Mouse (Mus musculus): Measurements from ENCODE around the gene C4bp. TPM values are rescaled to one million over a fixed set of nuclear protein-coding genes. Genes with fewer than 3 reads are reported as not detected.

Gene C4bp
- polyA plus RNA-seq (2012; rRNA removed) = 1.4 and 1.9 TPM in 2 replicates

DNA sequence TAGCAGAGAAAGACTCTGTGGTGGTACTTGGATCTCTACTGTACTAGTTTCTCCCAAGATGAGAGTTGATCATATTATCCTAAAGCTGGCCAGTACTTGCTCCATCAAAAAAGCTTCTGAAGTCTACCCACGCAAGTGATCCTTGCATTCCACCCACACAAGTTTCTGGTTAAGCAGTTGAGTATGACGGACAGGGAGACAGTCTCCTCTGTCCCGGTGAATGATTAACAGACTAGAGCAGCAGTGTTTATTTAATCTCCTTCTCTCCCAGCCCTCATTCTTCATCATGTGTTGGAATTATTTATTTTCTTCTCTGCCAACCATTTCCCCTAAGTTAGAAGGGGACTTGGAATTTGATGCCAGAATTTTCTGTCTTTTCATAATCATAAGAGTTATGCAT lies at the start of gene C4bp:
C4bp (minus strand) TSS at position 179 of the 400 bp plus-strand sequence.

DNA sequence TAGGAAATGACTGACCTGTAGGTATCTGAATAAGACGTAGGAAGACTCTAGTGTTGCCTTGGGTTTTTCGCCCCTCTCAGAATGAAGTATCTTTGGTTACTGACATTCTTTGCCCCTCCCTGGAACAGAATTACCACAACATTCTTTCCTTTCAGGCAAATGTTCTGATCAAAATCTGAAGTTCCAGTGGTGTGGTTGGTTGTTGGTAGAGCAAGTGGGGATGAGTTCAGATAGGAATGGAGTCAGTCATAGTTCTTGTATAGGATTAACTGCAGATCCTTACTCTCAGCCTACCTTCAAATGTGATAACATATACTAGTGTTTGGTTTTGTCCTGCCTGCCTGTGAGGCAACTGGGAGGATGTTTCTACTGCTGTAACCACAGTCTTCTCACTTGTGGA lies 31.9 kb downstream of the C4bp start, which contains the start of gene Zp3r:
Zp3r (minus strand) TSS at position 101 of the 400 bp plus-strand sequence.

Other genes with a start within 250 kb of the C4bp start
- not detected in 2 replicates for gene Cd55b, start 238.6 kb downstream of the C4bp start, polyA plus RNA-seq (2012; rRNA removed)
- gene Cd55, start 198.9 kb downstream of the C4bp start, polyA plus RNA-seq (2012; rRNA removed) = 16.1 and 18.9 TPM in 2 replicates
- gene Zp3r, start 32.0 kb downstream of the C4bp start, polyA plus RNA-seq (2012; rRNA removed) = not detected in 2 replicates
- gene Gm29427, start 54.2 kb upstream of the C4bp start, polyA plus RNA-seq (2012; rRNA removed) = not detected in 2 replicates
- gene Yod1, start 55.7 kb upstream of the C4bp start, polyA plus RNA-seq (2012; rRNA removed) = 1.2 and 1.5 TPM in 2 replicates
- 7.4 and 8.7 TPM in 2 replicates for gene Pfkfb2, start 67.6 kb upstream of the C4bp start, polyA plus RNA-seq (2012; rRNA removed)
- 5.8 and 8.9 TPM in 2 replicates for gene AA986860, start 70.3 kb upstream of the C4bp start, polyA plus RNA-seq (2012; rRNA removed)
- gene Fcamr, start 139.3 kb upstream of the C4bp start, polyA plus RNA-seq (2012; rRNA removed) = 0.78 and 1.6 TPM in 2 replicates
- gene Pigr, start 165.1 kb upstream of the C4bp start, polyA plus RNA-seq (2012; rRNA removed) = 822 and 919 TPM in 2 replicates
- gene Fcmr, start 204.0 kb upstream of the C4bp start, polyA plus RNA-seq (2012; rRNA removed) = 9.3 and 13.9 TPM in 2 replicates
- not detected in 2 replicates for gene Il24, start 225.8 kb upstream of the C4bp start, polyA plus RNA-seq (2012; rRNA removed)
- not detected in 2 replicates for gene Il20, start 249.8 kb upstream of the C4bp start, polyA plus RNA-seq (2012; rRNA removed)

Measured in colon, adult 2 months (tissue).